Mouse (Mus musculus) heart, embryonic 14.5 days (tissue): ENCODE results near the gene Clps. TPM values are rescaled to one million over a fixed set of nuclear protein-coding genes. Genes with fewer than 3 reads are reported as not detected.

ENCODE experiments used
- ATAC-seq: fragments of 200-750 bp; cut with Nextera tagmentation; 2 replicates; pipeline ENCODE4 v1.8.0; 2017; ENCODE audit warnings: low read depth, moderate TSS enrichment; ENCODE audit not compliant: insufficient number of reproducible peaks, insufficient read depth, low FRiP score
- H3K27ac ChIP-seq, 2 experiments: fragments of 200-500 bp in 1 of 2; fragments of 300-500 bp in 1 of 2; sonication (generic) in 1 of 2; replicated peaks in 1 of 2; 2 replicates each; pipeline ENCODE4 v1.5.1; 2012 to 2014; ENCODE audit warnings: low read depth in 2 of 2, low read length in 2 of 2, control low read depth in 1 of 2, mild to moderate bottlenecking in 1 of 2, mixed read lengths in 1 of 2; ENCODE audit not compliant: control insufficient read depth in 1 of 2, insufficient read depth in 1 of 2
- H3K27me3 ChIP-seq: fragments of 300-500 bp; sonication (generic); 2 replicates; pipeline ENCODE4 v1.6.1; 2014; ENCODE audit warnings: mild to moderate bottlenecking, low read length, control low read depth; ENCODE audit not compliant: control insufficient read depth, insufficient read depth
- H3K36me3 ChIP-seq: fragments of 300-500 bp; sonication (generic); 2 replicates; pipeline ENCODE4 v1.6.1; 2014; ENCODE audit warnings: mild to moderate bottlenecking, control low read depth, low read length, mixed read lengths; ENCODE audit not compliant: control insufficient read depth, insufficient read depth
- H3K4me1 ChIP-seq, 2 experiments: fragments of 200-500 bp in 1 of 2; fragments of 300-500 bp in 1 of 2; sonication (generic) in 1 of 2; 2 replicates each; pipeline ENCODE4 v1.6.1; 2012 to 2014; ENCODE audit warnings: low read length in 2 of 2, control low read depth in 1 of 2, mixed read lengths in 1 of 2; ENCODE audit not compliant: control insufficient read depth in 2 of 2, insufficient read depth in 2 of 2
- H3K4me2 ChIP-seq: fragments of 300-500 bp; sonication (generic); 2 replicates; pipeline ENCODE4 v1.6.1; 2014; ENCODE audit warnings: mild to moderate bottlenecking, low read length
- H3K4me3 ChIP-seq, 2 experiments: fragments of 200-500 bp in 1 of 2; fragments of 300-500 bp in 1 of 2; sonication (generic) in 1 of 2; 2 replicates each; pipeline ENCODE4 v1.5.1; 2012 to 2014; ENCODE audit warnings: low read length in 2 of 2, mild to moderate bottlenecking in 2 of 2, control low read depth in 1 of 2, low read depth in 1 of 2, moderate library complexity in 1 of 2; ENCODE audit not compliant: control insufficient read depth in 1 of 2, insufficient read depth in 1 of 2
- H3K9ac ChIP-seq: fragments of 300-500 bp; sonication (generic); 2 replicates; pipeline ENCODE4 v1.6.1; 2014; ENCODE audit warnings: mild to moderate bottlenecking, low read length
- H3K9me3 ChIP-seq: fragments of 300-500 bp; sonication (generic); 2 replicates; pipeline ENCODE4 v1.6.1; 2016; ENCODE audit warnings: low read length, control low read depth; ENCODE audit not compliant: control insufficient read depth
- WGBS: fragments of 180-500 bp; shearing (Covaris S2); extraction: QIAGEN DNeasy Blood & Tissue Kit; methylation state at CpG from one replicate; pipeline ENCODE4 v1.1.7; 2014; 5-methylcytosine and 5-hydroxymethylcytosine counted together
- polyA plus RNA-seq: library from polyadenylated mRNA; unstranded; fragments of >200 nt; fragmentation: Nextera tagmentation; extraction: Ambion mirVana; gene quantifications from 2 replicates; pipeline ENCODE4 v1.2.1, GENCODE M21; 2014

Clps gene
- polyA plus RNA-seq = 0.47 TPM in 1 of 2 replicates, not detected in the other

DNA sequence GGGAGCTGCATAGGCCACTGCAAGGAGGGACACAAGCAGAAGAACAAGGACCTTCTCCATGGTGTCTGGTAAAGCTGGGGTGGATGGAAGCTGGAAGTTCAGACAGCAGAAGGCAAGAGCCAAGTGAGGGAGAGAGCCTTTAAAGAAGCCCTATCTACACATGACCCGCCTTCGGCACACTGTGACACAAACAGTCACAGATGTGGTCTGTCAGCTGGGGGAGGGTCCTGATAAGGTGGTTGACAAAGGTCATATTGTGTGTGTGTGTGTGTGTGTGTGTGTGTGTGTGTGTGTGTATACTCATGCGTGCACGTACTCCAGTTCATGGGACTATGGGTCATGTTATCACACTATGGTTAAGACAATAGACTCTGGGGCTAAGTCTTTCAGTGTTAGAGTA lies at the start of gene Clps:
Gene Clps, minus strand, starts transcription at position 169 of the 400 bp plus-strand sequence.
- H3K9ac ChIP-seq = no peak within 1 kb of the TSS
- ATAC-seq = no peak
- peaks cover 0 to 2% of the 10 kb centered on the region in 2 experiments; a peak in 1 of 4 replicates for H3K4me1 ChIP-seq
- H3K27me3 ChIP-seq = no peaks in the 10 kb centered on the region
- no peaks in the 10 kb centered on the region for H3K36me3 ChIP-seq
- no peaks in the 10 kb centered on the region for H3K9me3 ChIP-seq
- no peak within 1 kb of the TSS for H3K4me2 ChIP-seq
- H3K27ac ChIP-seq = no peak within 1 kb of the TSS
- no peak within 1 kb of the TSS for H3K4me3 ChIP-seq
- WGBS = 53% methylated on average over 4 of the region's 4 CpGs

DNA sequence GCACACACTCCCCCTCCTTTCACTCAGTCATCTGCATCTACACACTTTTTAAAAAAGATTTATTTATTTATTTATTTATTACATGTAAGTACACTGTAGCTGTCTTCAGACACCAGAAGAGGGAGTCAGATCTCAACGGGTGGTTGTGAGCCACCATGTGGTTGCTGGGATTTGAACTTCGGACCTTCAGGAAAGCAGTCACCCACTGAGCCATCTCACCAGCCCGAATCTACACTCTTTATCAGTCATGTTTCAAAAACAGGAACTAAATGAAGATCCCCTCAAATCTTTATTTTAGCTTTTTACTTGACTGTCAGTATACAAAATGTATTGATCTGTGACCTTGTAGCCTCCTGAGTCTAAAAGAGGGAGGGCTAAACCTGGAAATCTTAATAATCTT lies 49.0 kb upstream of the Clps start:
- no peak overlapping the region for H3K4me3 ChIP-seq
- no peak overlapping the region for H3K27ac ChIP-seq
- 77% methylated on average over 3 of the region's 3 CpGs for WGBS
- no peaks in the 10 kb centered on the region for H3K4me1 ChIP-seq
- no peaks in the 10 kb centered on the region for H3K9me3 ChIP-seq
- no peaks in the 10 kb centered on the region for H3K27me3 ChIP-seq
- ATAC-seq = no peak
- no peak overlapping the region for H3K9ac ChIP-seq
- peaks cover 44% of the 10 kb centered on the region for H3K36me3 ChIP-seq
- H3K4me2 ChIP-seq = no peak overlapping the region

DNA sequence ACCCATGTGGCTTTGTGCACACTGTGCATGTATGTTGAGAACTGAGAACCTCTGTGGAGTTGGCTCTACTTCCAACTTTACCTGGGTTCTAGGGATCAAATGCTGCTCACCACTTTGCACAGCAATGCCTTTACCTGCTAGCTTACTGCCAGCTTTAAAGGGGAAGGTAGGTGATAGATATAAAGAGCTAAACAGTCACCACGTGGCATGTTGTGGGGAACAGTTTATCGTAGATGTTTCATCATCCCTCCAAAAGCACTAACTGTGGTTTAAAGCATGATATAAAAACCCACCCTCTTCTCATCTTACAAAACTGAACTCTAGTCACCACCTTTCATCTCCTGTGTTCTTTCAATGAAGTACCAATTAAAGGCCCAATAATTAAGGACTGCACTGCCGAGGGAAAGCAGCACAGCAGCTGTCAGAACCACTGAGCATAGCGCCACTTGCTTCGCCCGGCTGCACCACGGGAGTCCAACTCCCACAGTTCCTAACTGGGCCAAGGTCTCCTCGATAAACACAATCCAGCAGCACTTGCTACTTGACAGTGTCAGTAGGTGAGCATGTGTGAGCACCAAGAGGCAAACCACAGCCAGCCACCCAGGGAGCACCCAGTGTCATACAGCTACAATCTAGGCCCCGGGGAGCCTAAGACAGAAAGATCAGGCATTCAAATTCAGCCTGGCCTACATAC lies 41.1 kb upstream of the Clps start:
- WGBS = 88% methylated on average over 9 of the region's 9 CpGs

DNA sequence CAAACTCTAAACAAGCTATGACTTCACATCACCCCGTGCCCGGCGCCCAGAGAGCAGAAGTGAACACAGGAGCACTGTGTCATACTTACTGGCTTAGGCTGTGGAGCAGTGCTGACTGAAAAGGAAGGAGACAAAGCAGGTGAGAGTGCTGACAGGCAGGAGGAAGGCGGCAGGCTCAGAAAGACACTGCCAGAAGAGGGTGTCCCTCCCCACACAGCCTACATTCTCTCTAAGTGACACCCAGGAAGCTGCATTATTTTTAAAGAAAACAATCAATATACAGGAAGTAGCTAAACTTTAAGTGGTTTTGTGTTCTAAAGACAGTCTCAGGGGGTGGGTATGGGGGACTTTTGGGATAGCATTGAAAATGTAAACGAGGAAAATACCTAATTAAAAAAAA lies 40.2 kb upstream of the Clps start:
- H3K4me1 ChIP-seq = no peaks in the 10 kb centered on the region
- no peak overlapping the region for H3K9ac ChIP-seq
- no peak overlapping the region for H3K4me3 ChIP-seq
- H3K27me3 ChIP-seq = no peaks in the 10 kb centered on the region
- WGBS = 80% methylated on average over 5 of the region's 5 CpGs
- H3K4me2 ChIP-seq = no peak overlapping the region
- H3K27ac ChIP-seq = no peak overlapping the region
- ATAC-seq = no peak
- no peaks in the 10 kb centered on the region for H3K9me3 ChIP-seq
- H3K36me3 ChIP-seq = peaks cover 93% of the 10 kb centered on the region

More for the DNA sequence above, 41.1 kb upstream of the Clps start:
- no peak for ATAC-seq
- no peak overlapping the region for H3K9ac ChIP-seq
- H3K4me3 ChIP-seq = no peak overlapping the region
- H3K4me1 ChIP-seq = no peaks in the 10 kb centered on the region
- no peak overlapping the region for H3K4me2 ChIP-seq
- no peaks in the 10 kb centered on the region for H3K9me3 ChIP-seq
- H3K27ac ChIP-seq = no peak overlapping the region
- peaks cover 93% of the 10 kb centered on the region for H3K36me3 ChIP-seq
- H3K27me3 ChIP-seq = no peaks in the 10 kb centered on the region

DNA sequence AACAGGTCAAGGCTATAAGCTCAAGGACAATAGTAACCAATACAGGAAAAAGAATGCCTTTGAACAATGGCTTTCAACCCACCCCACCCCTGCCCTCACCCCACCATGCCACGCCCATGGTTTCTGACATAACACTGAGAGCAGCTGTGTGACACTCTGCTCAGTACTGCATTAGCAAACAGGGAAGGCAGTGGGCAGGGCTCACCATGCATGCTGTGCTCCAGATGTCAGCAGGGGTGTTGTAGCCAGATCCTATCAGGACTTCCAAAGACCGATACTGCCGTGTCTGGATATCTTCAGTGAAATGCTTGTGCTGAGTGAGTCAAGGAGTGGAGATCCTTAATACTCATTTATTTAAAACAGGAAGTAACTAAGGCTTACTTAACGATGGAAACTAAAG lies 33.4 kb upstream of the Clps start:
- peaks cover 89% of the 10 kb centered on the region for H3K36me3 ChIP-seq
- no peak overlapping the region for H3K9ac ChIP-seq
- no peak for ATAC-seq
- no peak overlapping the region for H3K27ac ChIP-seq
- H3K9me3 ChIP-seq = no peaks in the 10 kb centered on the region
- 42% methylated on average over 4 of the region's 4 CpGs for WGBS
- H3K4me2 ChIP-seq = no peak overlapping the region
- no peak overlapping the region for H3K4me3 ChIP-seq
- peaks cover 6 to 18% of the 10 kb centered on the region in 2 experiments for H3K4me1 ChIP-seq
- H3K27me3 ChIP-seq = no peaks in the 10 kb centered on the region

DNA sequence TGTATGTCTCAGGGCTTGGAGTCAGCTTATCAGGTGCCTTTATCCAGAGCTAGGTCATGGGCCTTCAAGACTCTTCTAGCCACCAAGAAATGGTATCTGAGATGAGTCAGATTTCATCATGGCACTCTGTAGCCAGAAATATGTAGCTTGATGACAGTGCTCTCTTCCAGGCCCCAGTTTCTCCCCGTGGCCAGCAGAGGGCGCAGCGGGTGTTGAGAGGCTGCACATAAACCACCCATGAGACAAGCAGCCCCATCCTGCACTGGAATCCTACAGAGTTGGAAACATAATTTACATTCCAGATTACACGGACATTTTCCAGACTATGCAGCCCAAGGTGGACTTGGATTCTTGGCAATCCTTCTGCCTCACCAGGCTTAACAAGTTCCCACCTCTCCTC lies 32.4 kb upstream of the Clps start:
- peaks cover 91% of the 10 kb centered on the region for H3K36me3 ChIP-seq
- H3K27me3 ChIP-seq = no peaks in the 10 kb centered on the region
- no peak overlapping the region for H3K4me3 ChIP-seq
- WGBS = 21% methylated on average over 4 of the region's 4 CpGs
- no peak overlapping the region for H3K9ac ChIP-seq
- H3K9me3 ChIP-seq = no peaks in the 10 kb centered on the region
- H3K4me2 ChIP-seq = no peak overlapping the region
- ATAC-seq = no peak
- H3K27ac ChIP-seq = 0 out of 4 replicates have a peak overlapping the region, but pooled peaks of 1 of the 2 experiments have one; percentile 5
- H3K4me1 ChIP-seq = peaks cover 6 to 18% of the 10 kb centered on the region in 2 experiments

DNA sequence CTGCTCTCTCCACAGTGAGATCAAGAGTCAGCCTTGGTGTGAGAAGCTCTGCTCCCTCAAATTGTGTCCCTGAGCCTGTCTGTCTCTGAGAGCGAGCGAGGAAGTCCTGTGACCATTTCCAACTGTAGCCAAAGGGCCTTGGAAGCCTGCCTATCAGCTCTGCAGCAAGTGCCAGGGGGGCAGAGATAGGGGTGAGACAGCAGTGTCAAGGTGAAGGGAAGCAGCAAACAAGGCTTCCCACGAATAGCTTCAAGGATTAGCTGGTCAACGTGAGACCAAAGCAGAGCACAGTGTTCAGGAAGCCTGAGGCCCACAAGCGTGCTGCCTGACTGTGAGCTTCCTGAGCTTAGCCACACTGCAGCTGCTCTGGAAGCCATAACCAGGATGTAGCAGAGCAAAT lies 30.9 kb upstream of the Clps start:
- Histone ChIP-seq H3K27me3 (no peaks in the 10 kb centered on the region), H3K4me3 (no peak overlapping the region), H3K36me3 (peaks cover 82% of the 10 kb centered on the region), H3K4me1 (peaks cover 6 to 18% of the 10 kb centered on the region in 2 experiments), H3K9ac (no peak overlapping the region), H3K27ac (peak overlapping the region; percentile 12 to 53; a peak in 3 of 4 replicates), H3K4me2 (no peak overlapping the region), H3K9me3 (no peaks in the 10 kb centered on the region)
- 33% methylated on average over 5 of the region's 5 CpGs for whole genome bisulfite sequencing
- ATAC-seq = peak; percentile 39; the same call in 1 of the 2 replicates

DNA sequence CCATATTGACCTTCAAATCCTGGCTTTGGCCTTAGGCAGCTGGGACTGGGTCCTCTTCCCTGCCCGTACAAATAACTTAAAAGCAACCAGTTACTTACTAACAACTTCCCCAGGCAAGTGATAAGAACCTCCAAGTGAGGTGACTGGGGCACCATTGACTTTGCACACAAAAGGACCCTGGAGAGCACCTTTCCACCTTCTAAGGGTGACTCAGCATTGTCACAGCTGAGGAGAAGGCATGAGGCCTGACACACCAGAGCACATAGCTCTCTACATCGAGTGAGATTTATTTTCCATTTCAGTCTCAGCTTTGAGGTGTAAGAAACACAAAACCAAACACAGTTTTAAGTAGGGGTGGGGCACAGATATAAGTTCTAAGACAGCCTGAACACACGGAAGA lies 30.0 kb upstream of the Clps start:
- Histone ChIP-seq H3K9ac (no peak overlapping the region), H3K9me3 (no peaks in the 10 kb centered on the region), H3K4me2 (no peak overlapping the region), H3K27ac (peak overlapping the region in 1 of 2 experiments; percentile 53; a peak in 1 of 4 replicates), H3K27me3 (no peaks in the 10 kb centered on the region), H3K4me3 (no peak overlapping the region), H3K4me1 (peaks cover 6 to 18% of the 10 kb centered on the region in 2 experiments), H3K36me3 (peaks cover 73% of the 10 kb centered on the region)
- WGBS = 83% methylated on average over 3 of the region's 3 CpGs
- no peak for ATAC-seq
